Mouse (Mus musculus) heart, embryonic 13.5 days (tissue): Measurements from ENCODE around the gene Spag8. TPM values are rescaled to one million over a fixed set of nuclear protein-coding genes. Genes with fewer than 3 reads are reported as not detected.

Source experiments
- ATAC-seq: fragments of 200-750 bp; cut with Nextera tagmentation; 2 replicates; pipeline ENCODE4 v1.8.0; 2017; ENCODE audit warnings: moderate TSS enrichment; ENCODE audit not compliant: insufficient number of reproducible peaks, low FRiP score, low TSS enrichment; ENCODE audit errors: extremely low read depth
- H3K27ac ChIP-seq: fragments of 300-500 bp; sonication (generic); replicated peaks from 2 replicates; pipeline ENCODE4 v1.5.1; 2015; ENCODE audit warnings: moderate library complexity, mild to moderate bottlenecking, inconsistent platforms
- H3K27me3 ChIP-seq: fragments of 300-500 bp; sonication (generic); replicated peaks from 2 replicates; pipeline ENCODE4 v1.6.1; 2015; ENCODE audit warnings: mild to moderate bottlenecking, inconsistent platforms
- H3K36me3 ChIP-seq: fragments of 300-500 bp; sonication (generic); 2 replicates; pipeline ENCODE4 v1.6.1; 2015; ENCODE audit warnings: mild to moderate bottlenecking, inconsistent platforms
- H3K4me1 ChIP-seq: fragments of 300-500 bp; sonication (generic); 2 replicates; pipeline ENCODE4 v1.6.1; 2015; ENCODE audit warnings: inconsistent platforms
- H3K4me2 ChIP-seq: fragments of 300-500 bp; sonication (generic); 2 replicates; pipeline ENCODE4 v1.6.1; 2015; ENCODE audit warnings: inconsistent platforms, mild to moderate bottlenecking, moderate library complexity
- H3K4me3 ChIP-seq: fragments of 300-500 bp; sonication (generic); 2 replicates; pipeline ENCODE4 v1.5.1; 2015; ENCODE audit warnings: moderate library complexity, mild to moderate bottlenecking, inconsistent platforms
- H3K9ac ChIP-seq: fragments of 300-500 bp; sonication (generic); 2 replicates; pipeline ENCODE4 v1.6.1; 2015; ENCODE audit warnings: inconsistent platforms, mild to moderate bottlenecking, moderate library complexity
- H3K9me3 ChIP-seq: fragments of 300-500 bp; sonication (generic); 2 replicates; pipeline ENCODE4 v1.6.1; 2016; ENCODE audit warnings: inconsistent platforms
- WGBS: fragments of 180-500 bp; shearing (Covaris S2); methylation state at CpG from one replicate; pipeline ENCODE4 v1.1.7; 2015; ENCODE audit warnings: mixed read lengths; 5-methylcytosine and 5-hydroxymethylcytosine counted together
- polyA plus RNA-seq: library from polyadenylated mRNA; unstranded; fragments of >200 nt; fragmentation: Nextera tagmentation; extraction: Ambion mirVana; gene quantifications from 2 replicates; pipeline ENCODE4 v1.2.1, GENCODE M21; 2015

Spag8 gene
- 0.59 and 0.92 TPM in 2 replicates for polyA plus RNA-seq

DNA sequence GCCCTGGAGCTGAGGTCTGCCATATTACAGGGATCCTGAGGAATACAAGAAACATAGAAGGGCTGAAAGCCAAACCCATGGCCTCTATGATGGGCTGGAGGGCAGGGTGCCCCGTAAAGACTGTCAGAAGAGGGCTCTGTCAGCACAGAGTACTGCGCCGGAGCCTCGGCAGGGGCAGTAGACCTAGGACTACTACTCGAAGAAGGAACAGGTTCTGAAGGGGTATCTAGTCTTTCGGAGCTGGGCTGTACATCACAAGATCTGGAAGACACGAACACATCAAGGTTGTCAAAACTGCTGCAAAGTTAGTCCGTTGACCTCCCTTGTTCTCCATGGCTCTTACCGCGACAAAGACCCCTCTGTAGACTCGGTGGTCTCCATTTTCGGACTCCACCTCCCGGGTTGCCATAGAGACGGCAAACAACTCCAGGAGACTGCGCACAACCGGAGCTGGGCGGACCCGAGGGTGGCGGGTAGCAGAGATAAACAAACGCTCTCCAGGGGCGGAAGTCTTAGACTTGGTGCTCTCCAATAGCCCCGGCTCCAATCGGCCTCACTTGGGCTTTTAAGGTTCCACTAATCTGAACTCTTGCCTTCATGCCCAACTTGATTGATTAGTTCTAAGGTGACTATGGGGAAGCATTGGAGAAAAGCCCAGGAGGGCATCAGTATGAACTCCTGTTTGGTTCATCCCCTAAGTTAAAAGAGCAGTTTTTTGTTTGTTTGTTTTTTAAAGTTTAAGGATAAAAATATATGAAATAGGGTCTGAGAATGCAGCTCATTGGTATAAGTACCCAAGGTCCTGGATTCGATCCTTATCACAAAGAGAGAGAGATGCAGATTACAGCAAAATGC, at the start of gene Spag8:
TSS of gene Spag8 (minus strand) at position 434 of the 855 bp plus-strand sequence.
- Histone ChIP-seq H3K4me2 (peak within 1 kb of the TSS; percentile 65), H3K27me3 (no peaks in the 10 kb centered on the region), H3K4me3 (peak within 1 kb of the TSS; percentile 42), H3K9ac (peak within 1 kb of the TSS; percentile 12; the same call in 1 of the 2 replicates), H3K4me1 (peaks cover 23% of the 10 kb centered on the region), H3K9me3 (peaks cover 10% of the 10 kb centered on the region), H3K36me3 (peaks cover 30% of the 10 kb centered on the region), H3K27ac (no peak within 1 kb of the TSS)
- 16% methylated on average over 24 of the region's 24 CpGs for WGBS
- no peak for ATAC-seq

DNA sequence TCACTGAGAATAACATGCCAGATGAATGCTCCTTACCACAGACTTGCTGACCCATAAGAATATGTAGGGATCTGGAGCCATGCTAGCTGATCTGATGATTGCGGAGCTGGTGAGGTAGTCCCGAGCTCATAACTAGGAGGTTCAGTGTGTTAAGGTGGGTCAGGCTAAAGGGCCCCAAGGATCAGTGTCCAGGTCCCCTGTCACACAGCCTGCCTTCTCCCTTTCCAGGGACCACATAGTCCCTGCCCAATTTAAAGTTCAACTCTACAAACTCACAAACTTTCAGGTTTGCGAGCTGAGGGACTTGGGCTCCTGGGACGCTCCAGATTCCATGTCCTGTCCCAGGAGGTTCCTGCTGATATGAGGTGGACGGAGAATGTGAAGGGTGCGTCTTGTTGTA, 47.3 kb upstream of the Spag8 start, which contains the start of gene Olfr70:
TSS of gene Olfr70 (minus strand) at position 101 of the 400 bp plus-strand sequence.
- no peak within 1 kb of the TSS for H3K9ac ChIP-seq
- 77% methylated on average over 6 of the region's 6 CpGs for WGBS
- no peak for ATAC-seq
- H3K36me3 ChIP-seq = no peaks in the 10 kb centered on the region
- H3K9me3 ChIP-seq = no peaks in the 10 kb centered on the region
- H3K4me2 ChIP-seq = no peak within 1 kb of the TSS
- H3K4me1 ChIP-seq = peaks cover 8% of the 10 kb centered on the region
- no peak within 1 kb of the TSS for H3K27ac ChIP-seq
- no peak within 1 kb of the TSS for H3K4me3 ChIP-seq
- H3K27me3 ChIP-seq = no peaks in the 10 kb centered on the region; the same call in 1 of the 2 replicates

DNA sequence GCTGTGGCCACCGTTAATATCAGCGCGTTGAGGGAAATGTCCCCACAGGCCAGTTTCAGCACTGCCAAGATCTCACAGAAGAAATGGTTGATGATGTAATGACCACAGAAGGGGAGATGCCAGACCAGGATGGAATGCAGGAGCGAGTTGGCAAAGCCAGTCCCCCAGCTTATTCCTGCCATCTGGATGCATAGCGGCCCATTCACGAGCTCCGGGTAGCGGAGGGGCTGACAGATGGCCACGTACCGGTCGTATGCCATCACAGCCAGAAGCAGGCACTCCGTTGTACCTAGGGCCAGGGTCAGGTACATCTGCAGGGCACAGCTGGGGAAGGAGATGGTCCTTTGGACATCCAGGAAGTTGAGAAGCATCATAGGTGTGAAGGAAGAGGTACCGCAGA, 43.2 kb upstream of the Spag8 start:
- ATAC-seq = no peak
- Histone ChIP-seq H3K36me3 (no peaks in the 10 kb centered on the region), H3K4me3 (no peak overlapping the region), H3K9me3 (no peaks in the 10 kb centered on the region), H3K9ac (no peak overlapping the region), H3K27me3 (no peaks in the 10 kb centered on the region; the same call in 1 of the 2 replicates), H3K27ac (no peak overlapping the region), H3K4me2 (no peak overlapping the region), H3K4me1 (peaks cover 35% of the 10 kb centered on the region)
- WGBS = 84% methylated on average over 13 of the region's 13 CpGs

DNA sequence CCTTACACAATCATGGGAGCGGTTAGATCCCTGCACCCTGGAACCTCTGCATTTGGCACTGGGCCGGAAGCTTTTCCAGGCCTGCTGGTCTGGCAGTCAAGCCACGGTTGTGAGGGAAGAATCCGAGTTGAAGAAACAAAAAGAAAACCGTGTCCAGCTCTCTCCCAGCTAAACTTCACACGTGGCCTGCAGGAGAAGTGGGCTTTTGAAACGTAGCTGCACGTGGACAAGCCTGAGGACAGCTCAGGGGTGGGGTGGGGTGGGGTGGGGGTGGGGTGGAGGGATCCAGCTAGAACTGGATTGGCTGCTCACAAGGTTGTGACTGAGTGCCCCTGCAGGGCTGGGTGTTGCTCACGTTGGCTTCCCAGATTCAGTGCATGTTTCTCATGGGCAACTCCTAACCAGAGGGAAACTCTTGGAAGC, 41.9 kb upstream of the Spag8 start:
- peaks cover 35% of the 10 kb centered on the region for H3K4me1 ChIP-seq
- H3K36me3 ChIP-seq = no peaks in the 10 kb centered on the region
- no peak for ATAC-seq
- no peaks in the 10 kb centered on the region; the same call in 1 of the 2 replicates for H3K27me3 ChIP-seq
- no peak overlapping the region for H3K9ac ChIP-seq
- 17% methylated on average over 9 of the region's 9 CpGs for WGBS
- H3K27ac ChIP-seq = peak overlapping the region; percentile 64
- no peak overlapping the region for H3K4me3 ChIP-seq
- no peak overlapping the region for H3K4me2 ChIP-seq
- H3K9me3 ChIP-seq = no peaks in the 10 kb centered on the region

DNA sequence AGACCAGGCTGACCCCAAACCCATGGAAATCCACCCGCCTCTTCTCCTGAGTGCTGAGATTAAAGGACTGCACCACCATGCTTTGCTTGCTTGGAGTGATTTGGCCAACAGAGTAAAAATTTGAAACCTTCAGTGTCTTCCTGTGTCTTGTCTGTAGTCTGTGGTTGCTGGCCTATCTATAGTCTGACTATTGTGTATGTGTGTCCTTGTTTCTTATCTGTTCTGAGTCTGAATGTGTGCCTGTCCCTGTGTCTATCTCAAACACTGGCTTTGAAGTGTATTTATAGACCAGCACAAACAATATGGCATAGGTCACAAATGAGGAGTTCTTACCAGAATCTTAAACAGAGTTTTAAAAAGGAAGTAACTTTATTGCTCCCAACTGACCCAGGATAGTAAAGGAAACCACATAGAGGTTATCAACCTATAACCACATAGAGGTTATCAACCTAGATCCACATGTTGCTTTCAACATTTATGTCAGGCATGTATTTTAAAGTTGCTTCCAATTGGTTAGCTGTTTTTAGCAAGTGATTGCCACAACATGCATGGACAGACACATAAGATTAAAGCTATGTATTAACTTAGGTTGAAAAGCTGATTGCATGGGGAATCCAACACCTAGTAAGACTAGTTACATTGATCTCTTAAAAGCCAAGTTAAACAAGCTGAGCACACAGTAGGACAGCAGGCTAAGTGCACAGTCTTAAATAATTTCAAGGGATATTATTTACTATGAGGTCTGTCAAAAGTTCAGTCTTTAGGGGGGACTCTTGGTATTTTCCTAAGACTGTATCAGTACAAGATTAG, 41.2 kb upstream of the Spag8 start:
- Histone ChIP-seq H3K4me3 (no peak overlapping the region), H3K4me1 (peaks cover 35% of the 10 kb centered on the region), H3K4me2 (no peak overlapping the region), H3K36me3 (peaks cover 6% of the 10 kb centered on the region), H3K27me3 (no peaks in the 10 kb centered on the region; the same call in 1 of the 2 replicates), H3K9me3 (no peaks in the 10 kb centered on the region), H3K9ac (no peak overlapping the region), H3K27ac (peak overlapping the region; percentile 64)
- 75% methylated on average over 1 of the region's 1 CpGs for WGBS
- ATAC-seq = no peak

DNA sequence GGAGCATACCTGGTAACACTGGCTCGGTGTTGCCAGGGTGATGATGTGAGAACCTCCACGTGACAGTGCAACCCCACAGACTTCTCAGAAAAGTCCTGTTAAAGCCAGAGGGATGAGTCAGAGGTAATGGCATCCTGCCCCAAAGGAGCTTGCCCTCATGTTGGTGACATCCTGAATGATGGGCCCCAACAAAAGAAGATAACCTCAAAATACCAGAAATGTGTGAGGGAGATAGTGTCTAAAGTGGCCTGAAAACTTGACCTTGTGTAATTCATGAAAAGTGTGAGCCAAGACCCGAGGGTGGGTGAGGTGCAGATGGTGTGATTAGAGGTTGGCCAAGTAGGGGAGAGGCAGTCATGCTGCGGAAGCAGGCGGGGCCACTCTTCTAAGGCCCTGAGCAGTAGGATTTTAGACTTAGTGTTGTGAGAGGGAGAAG, 40.4 kb upstream of the Spag8 start:
- no peak overlapping the region for H3K4me3 ChIP-seq
- H3K36me3 ChIP-seq = peaks cover 14% of the 10 kb centered on the region
- no peaks in the 10 kb centered on the region for H3K27me3 ChIP-seq
- peaks cover 35% of the 10 kb centered on the region for H3K4me1 ChIP-seq
- H3K4me2 ChIP-seq = no peak overlapping the region
- no peak for ATAC-seq
- 0 out of 2 replicates have a peak overlapping the region, but pooled peaks have one; percentile 5 for H3K27ac ChIP-seq
- H3K9ac ChIP-seq = no peak overlapping the region
- H3K9me3 ChIP-seq = no peaks in the 10 kb centered on the region
- 31% methylated on average over 5 of the region's 5 CpGs for WGBS

DNA sequence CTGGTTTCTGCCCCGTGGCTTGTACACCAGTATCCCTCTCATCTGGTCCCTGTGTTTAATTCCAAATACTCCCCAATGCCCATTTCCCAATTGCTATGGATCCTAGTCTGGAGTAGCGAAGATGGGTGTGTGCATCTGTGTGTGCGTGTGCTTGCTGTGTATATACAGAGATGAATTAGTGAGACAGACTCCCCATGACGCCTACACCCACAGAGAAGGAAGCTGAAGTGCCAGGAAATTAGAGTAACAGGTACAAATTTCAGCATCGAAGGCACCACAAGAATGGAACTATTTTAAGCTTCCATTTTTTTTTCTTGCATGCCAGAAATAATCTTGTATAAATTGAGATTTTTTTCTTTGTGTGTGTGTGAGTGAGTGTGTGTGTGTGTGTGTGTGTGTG, 37.6 kb upstream of the Spag8 start:
- no peak overlapping the region for H3K9ac ChIP-seq
- peaks cover 27% of the 10 kb centered on the region for H3K36me3 ChIP-seq
- no peak overlapping the region for H3K4me2 ChIP-seq
- H3K4me1 ChIP-seq = peaks cover 29% of the 10 kb centered on the region
- H3K4me3 ChIP-seq = no peak overlapping the region
- no peak for ATAC-seq
- no peak overlapping the region for H3K27ac ChIP-seq
- 68% methylated on average over 5 of the region's 5 CpGs for WGBS
- H3K27me3 ChIP-seq = no peaks in the 10 kb centered on the region
- H3K9me3 ChIP-seq = no peaks in the 10 kb centered on the region

DNA sequence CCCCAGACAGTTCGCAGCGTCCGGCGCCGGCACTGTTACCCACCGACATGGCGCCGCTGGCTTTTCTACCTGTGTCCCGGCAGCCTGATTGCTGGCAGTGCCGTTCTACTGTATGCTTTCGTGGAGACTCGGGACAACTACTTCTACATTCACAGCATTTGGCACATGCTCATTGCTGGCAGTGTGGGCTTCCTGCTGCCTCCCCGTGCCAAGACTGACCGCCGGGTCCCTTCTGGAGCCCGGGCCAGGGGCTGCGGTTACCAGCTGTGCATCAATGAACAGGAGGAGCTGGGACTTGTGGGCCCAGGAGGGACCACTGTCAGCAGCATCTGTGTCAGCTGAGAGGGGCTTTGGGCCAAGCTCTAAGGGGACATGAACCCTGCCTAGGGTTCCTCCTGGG, 36.6 kb upstream of the Spag8 start:
- no peak for ATAC-seq
- Histone ChIP-seq H3K4me1 (peaks cover 20% of the 10 kb centered on the region), H3K27ac (no peak overlapping the region), H3K27me3 (no peaks in the 10 kb centered on the region), H3K4me3 (no peak overlapping the region), H3K9ac (no peak overlapping the region), H3K4me2 (no peak overlapping the region), H3K9me3 (no peaks in the 10 kb centered on the region), H3K36me3 (peaks cover 38% of the 10 kb centered on the region)
- WGBS = 91% methylated on average over 17 of the region's 17 CpGs

DNA sequence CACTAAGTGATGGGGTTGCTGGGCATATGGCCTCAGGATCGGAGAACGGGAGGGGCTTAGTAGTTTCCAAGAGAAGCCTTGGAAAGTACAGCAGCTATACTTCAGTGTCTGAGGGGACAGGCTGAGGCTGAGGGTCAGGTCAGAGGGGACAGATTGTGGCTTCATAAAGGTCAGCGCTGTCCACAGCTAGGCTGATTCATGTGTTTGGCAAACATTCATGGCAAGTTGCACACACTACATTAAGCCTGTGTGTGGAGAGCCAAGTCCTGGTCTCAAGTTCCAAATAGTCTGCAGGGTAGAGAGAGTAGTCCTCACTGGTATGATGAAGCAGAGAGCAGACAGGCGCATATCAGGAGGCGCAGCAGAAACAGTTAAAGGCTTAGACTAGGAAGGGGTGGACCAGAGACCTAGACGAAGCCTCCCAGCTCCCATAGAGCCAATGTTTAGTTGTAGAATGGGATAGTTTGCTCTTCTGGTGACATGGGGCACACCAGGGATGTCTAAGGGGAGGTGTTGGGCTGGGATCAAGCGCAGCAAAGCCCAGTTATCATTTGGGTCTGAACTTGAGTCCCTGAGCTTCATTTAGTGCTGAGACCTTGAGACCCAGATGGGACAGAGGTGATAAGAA, 26.1 kb upstream of the Spag8 start:
- H3K9ac ChIP-seq = no peak overlapping the region
- peaks cover 40% of the 10 kb centered on the region for H3K36me3 ChIP-seq
- no peaks in the 10 kb centered on the region for H3K9me3 ChIP-seq
- no peak overlapping the region for H3K27ac ChIP-seq
- no peaks in the 10 kb centered on the region for H3K27me3 ChIP-seq
- no peak for ATAC-seq
- WGBS = 77% methylated on average over 7 of the region's 7 CpGs
- no peak overlapping the region for H3K4me2 ChIP-seq
- no peaks in the 10 kb centered on the region for H3K4me1 ChIP-seq
- no peak overlapping the region for H3K4me3 ChIP-seq

DNA sequence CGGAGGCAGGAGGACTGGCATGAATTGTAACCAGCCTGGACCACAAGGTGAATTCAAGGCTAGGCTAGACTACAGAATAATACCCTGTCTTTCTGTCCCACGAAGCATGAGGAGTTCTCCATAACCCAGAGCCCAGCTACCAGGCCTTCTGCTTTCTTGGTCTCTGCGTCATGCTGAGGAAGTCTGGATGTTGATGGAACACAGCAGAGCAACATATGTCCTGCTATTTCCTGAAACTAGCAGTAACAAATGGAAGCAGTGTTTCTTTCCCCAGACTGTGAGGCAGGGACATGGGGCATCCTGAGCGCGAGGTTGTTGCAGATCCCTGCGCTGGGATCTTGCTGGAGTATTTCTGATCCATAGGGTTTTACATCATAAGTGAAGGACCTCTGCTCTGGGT, 25.1 kb upstream of the Spag8 start:
- Histone ChIP-seq H3K4me1 (no peaks in the 10 kb centered on the region), H3K27ac (no peak overlapping the region), H3K4me2 (no peak overlapping the region), H3K9me3 (no peaks in the 10 kb centered on the region), H3K27me3 (no peaks in the 10 kb centered on the region), H3K36me3 (peaks cover 43% of the 10 kb centered on the region), H3K4me3 (no peak overlapping the region), H3K9ac (no peak overlapping the region)
- 87% methylated on average over 6 of the region's 6 CpGs for WGBS
- ATAC-seq = no peak

DNA sequence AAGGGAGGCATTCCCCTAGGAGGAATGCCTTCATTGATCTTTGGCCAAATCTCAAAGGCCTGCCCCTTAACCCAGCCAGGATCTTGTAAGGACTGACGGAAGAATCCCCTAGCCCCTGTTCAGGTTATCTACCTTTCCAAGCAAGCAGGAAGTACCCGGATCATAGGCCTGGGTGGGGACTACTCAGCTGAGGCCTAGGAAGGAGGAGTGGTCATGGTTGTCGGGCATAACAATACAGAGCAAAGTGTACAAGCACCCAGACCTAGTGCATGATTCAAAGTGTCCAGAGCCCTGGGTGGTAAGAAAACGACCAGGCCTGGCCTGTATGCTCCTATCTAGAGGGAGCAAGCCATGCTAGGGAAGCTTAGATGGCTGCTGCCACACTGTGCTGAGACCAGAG, 22.2 kb upstream of the Spag8 start:
- Histone ChIP-seq H3K36me3 (peaks cover 21% of the 10 kb centered on the region), H3K9me3 (no peaks in the 10 kb centered on the region), H3K4me1 (peaks cover 19% of the 10 kb centered on the region), H3K4me2 (no peak overlapping the region), H3K27ac (no peak overlapping the region), H3K4me3 (no peak overlapping the region), H3K27me3 (no peaks in the 10 kb centered on the region), H3K9ac (no peak overlapping the region)
- 66% methylated on average over 4 of the region's 4 CpGs for WGBS
- no peak for ATAC-seq
